Mouse (Mus musculus) midbrain, embryonic 10.5 days (tissue): ENCODE data around the gene Kank2. TPM values are rescaled to one million over a fixed set of nuclear protein-coding genes. Genes with fewer than 3 reads are reported as not detected.

Source experiments
- DNase-seq: peaks from one replicate; pipeline ENCODE4 v3.0.0-alpha.2; 2017; ENCODE audit warnings: low spot score
- H3K27ac ChIP-seq: fragments of 300-500 bp; sonication (generic); replicated peaks from 2 replicates; pipeline ENCODE4 v1.5.1; 2016; ENCODE audit warnings: mild to moderate bottlenecking
- H3K27me3 ChIP-seq: fragments of 300-500 bp; sonication (generic); 2 replicates; pipeline ENCODE4 v1.6.1; 2016; ENCODE audit warnings: low read depth, mild to moderate bottlenecking; ENCODE audit not compliant: poor library complexity, severe bottlenecking
- H3K36me3 ChIP-seq: fragments of 300-500 bp; sonication (generic); 2 replicates; pipeline ENCODE4 v1.6.1; 2016; ENCODE audit warnings: mild to moderate bottlenecking, moderate library complexity
- H3K4me1 ChIP-seq: fragments of 300-500 bp; sonication (generic); 2 replicates; pipeline ENCODE4 v1.6.1; 2016
- H3K4me3 ChIP-seq: fragments of 300-500 bp; sonication (generic); 2 replicates; pipeline ENCODE4 v1.5.1; 2016; ENCODE audit warnings: mild to moderate bottlenecking, moderate library complexity
- H3K9me3 ChIP-seq: fragments of 300-500 bp; sonication (generic); replicated peaks from 2 replicates; pipeline ENCODE4 v1.6.1; 2016; ENCODE audit warnings: mild to moderate bottlenecking
- whole genome bisulfite sequencing: fragments of 180-500 bp; shearing (Covaris S2); methylation state at CpG from one replicate; pipeline ENCODE4 v1.1.7; 2016; 5-methylcytosine and 5-hydroxymethylcytosine counted together
- polyA plus RNA-seq: library from polyadenylated mRNA; unstranded; fragments of >200 nt; fragmentation: Nextera tagmentation; extraction: Ambion mirVana; gene quantifications from 2 replicates; pipeline ENCODE4 v1.2.1, GENCODE M21; 2016

Gene Kank2
- polyA plus RNA-seq, 1 experiment from 2014 or later = 8.6 TPM

GRCm38 (mm10) chr9:21769558-21770183 lies 28.9 kb downstream of the Kank2 start:
- Histone ChIP-seq H3K36me3 (peaks cover 50% of the 10 kb centered on the region), H3K27ac (no peak overlapping the region), H3K4me3 (no peak overlapping the region), H3K27me3 (no peaks in the 10 kb centered on the region), H3K4me1 (peaks cover 10% of the 10 kb centered on the region; the same call in 1 of the 2 replicates), H3K9me3 (no peaks in the 10 kb centered on the region)
- 81% methylated on average over 26 of the region's 26 CpGs for WGBS
- no peak for DNase-seq

GRCm38 (mm10) chr9:21768511-21769411 lies 29.8 kb downstream of the Kank2 start:
- Histone ChIP-seq H3K4me1 (peaks cover 10% of the 10 kb centered on the region; the same call in 1 of the 2 replicates), H3K36me3 (peaks cover 41% of the 10 kb centered on the region), H3K9me3 (no peaks in the 10 kb centered on the region), H3K27ac (0 out of 2 replicates have a peak overlapping the region, but pooled peaks have one; percentile 42), H3K27me3 (no peaks in the 10 kb centered on the region), H3K4me3 (no peak overlapping the region)
- 72% methylated on average over 13 of the region's 13 CpGs for WGBS
- no peak for DNase-seq

- DNase-seq = no peak
- Histone ChIP-seq H3K27ac (peak overlapping the region; percentile 42; the same call in 1 of the 2 replicates), H3K4me1 (peaks cover 10% of the 10 kb centered on the region; the same call in 1 of the 2 replicates), H3K4me3 (no peak overlapping the region), H3K36me3 (peaks cover 40% of the 10 kb centered on the region), H3K27me3 (no peaks in the 10 kb centered on the region), H3K9me3 (no peaks in the 10 kb centered on the region)
- WGBS = 87% methylated on average over 11 of the region's 11 CpGs
Measured at GRCm38 (mm10) chr9:21767896-21768295, 30.6 kb downstream of the Kank2 start.

GRCm38 (mm10) chr9:21764084-21764999 lies 34.2 kb downstream of the Kank2 start:
- H3K4me1 ChIP-seq = peaks cover 24% of the 10 kb centered on the region
- no peak overlapping the region for H3K4me3 ChIP-seq
- no peaks in the 10 kb centered on the region for H3K9me3 ChIP-seq
- peaks cover 14% of the 10 kb centered on the region for H3K36me3 ChIP-seq
- no peak overlapping the region for H3K27ac ChIP-seq
- WGBS = 94% methylated on average over 6 of the region's 6 CpGs
- H3K27me3 ChIP-seq = no peaks in the 10 kb centered on the region
- DNase-seq = no peak

GRCm38 (mm10) chr9:21762135-21762534 lies 36.4 kb downstream of the Kank2 start:
- Histone ChIP-seq H3K4me1 (peaks cover 26% of the 10 kb centered on the region), H3K4me3 (no peak overlapping the region), H3K27me3 (no peaks in the 10 kb centered on the region), H3K36me3 (peaks cover 19% of the 10 kb centered on the region), H3K27ac (no peak overlapping the region), H3K9me3 (no peaks in the 10 kb centered on the region)
- DNase-seq = no peak

- 1% methylated on average over 49 of the region's 54 CpGs for WGBS
Measured at GRCm38 (mm10) chr9:21760155-21761088, 38.1 kb downstream of the Kank2 start, which contains the start of gene Spc24. Gene Spc24, minus strand, starts transcription at chr9:21760303.

GRCm38 (mm10) chr9:21759718-21760117 lies 38.8 kb downstream of the Kank2 start:
- peak overlapping the region; percentile 96 for H3K27ac ChIP-seq
- H3K36me3 ChIP-seq = peaks cover 39% of the 10 kb centered on the region
- peaks cover 26% of the 10 kb centered on the region for H3K4me1 ChIP-seq
- peak overlapping the region; percentile 93 for H3K4me3 ChIP-seq
- no peaks in the 10 kb centered on the region for H3K27me3 ChIP-seq
- WGBS = under 1% methylated on average over 20 of the region's 20 CpGs
- DNase-seq = no peak
- H3K9me3 ChIP-seq = no peaks in the 10 kb centered on the region

More at GRCm38 (mm10) chr9:21760155-21761088, 38.1 kb downstream of the Kank2 start, which contains the start of gene Spc24:
- H3K36me3 ChIP-seq = peaks cover 32% of the 10 kb centered on the region
- DNase-seq = peak; percentile 97
- no peaks in the 10 kb centered on the region for H3K9me3 ChIP-seq
- H3K4me3 ChIP-seq = peak within 1 kb of the TSS; percentile 93
- peak within 1 kb of the TSS; percentile 96 for H3K27ac ChIP-seq
- H3K27me3 ChIP-seq = no peaks in the 10 kb centered on the region
- H3K4me1 ChIP-seq = peaks cover 26% of the 10 kb centered on the region

GRCm38 (mm10) chr9:21758576-21759529 lies 39.7 kb downstream of the Kank2 start:
- no peak for DNase-seq

GRCm38 (mm10) chr9:21754516-21755321 lies 43.8 kb downstream of the Kank2 start:
- Histone ChIP-seq H3K4me1 (peaks cover 21% of the 10 kb centered on the region), H3K36me3 (peaks cover 65% of the 10 kb centered on the region), H3K27ac (no peak overlapping the region), H3K9me3 (no peaks in the 10 kb centered on the region), H3K4me3 (no peak overlapping the region), H3K27me3 (no peaks in the 10 kb centered on the region)
- DNase-seq = peak; percentile 11
- WGBS = 86% methylated on average over 13 of the region's 13 CpGs

More at GRCm38 (mm10) chr9:21758576-21759529, 39.7 kb downstream of the Kank2 start:
- H3K36me3 ChIP-seq = peaks cover 48% of the 10 kb centered on the region
- peaks cover 26% of the 10 kb centered on the region for H3K4me1 ChIP-seq
- 71% methylated on average over 14 of the region's 14 CpGs for WGBS
- H3K27ac ChIP-seq = peak overlapping the region; percentile 96
- H3K27me3 ChIP-seq = no peaks in the 10 kb centered on the region
- no peaks in the 10 kb centered on the region for H3K9me3 ChIP-seq
- H3K4me3 ChIP-seq = peak overlapping the region; percentile 93

- H3K27ac ChIP-seq = no peak overlapping the region
- no peak overlapping the region for H3K4me3 ChIP-seq
- WGBS = 87% methylated on average over 2 of the region's 2 CpGs
- peak; percentile 11 for DNase-seq
- no peaks in the 10 kb centered on the region for H3K27me3 ChIP-seq
- peaks cover 72% of the 10 kb centered on the region for H3K36me3 ChIP-seq
- peaks cover 14% of the 10 kb centered on the region for H3K4me1 ChIP-seq
- H3K9me3 ChIP-seq = no peaks in the 10 kb centered on the region
Measured at GRCm38 (mm10) chr9:21754003-21754402, 44.5 kb downstream of the Kank2 start.
